Mouse (Mus musculus): ENCODE data around the gene Pnmt. TPM values are rescaled to one million over a fixed set of nuclear protein-coding genes. Genes with fewer than 3 reads are reported as not detected.

Gene Pnmt
- total and polyA plus RNA-seq, 3 experiments, result not detected

- H3K4me1 ChIP-seq (ENCODE audit: control insufficient read depth in 1 of 2, insufficient read depth in 2 of 2, low read length in 2 of 2), result no peaks in the 10 kb centered on the region
- no peak for DNase-seq (ENCODE audit: low read depth, low spot score)
- no peak overlapping the region for H3K9ac ChIP-seq (ENCODE audit: control insufficient read depth, low read depth, low read length, poor library complexity, severe bottlenecking)
- H3K4me3 ChIP-seq (ENCODE audit: control insufficient read depth in 1 of 2, insufficient read depth in 1 of 2, low read depth in 2 of 2, low read length in 2 of 2), result no peak overlapping the region
- TF ChIP-seq EP300 (IDR thresholded peaks at IDR 0.05; ENCODE audit: low read depth in 1 of 2, low read length in 2 of 2), result no peak
- no peak for TF ChIP-seq USF1 (IDR thresholded peaks at IDR 0.05; ENCODE audit: low read depth, low read length)
- TF ChIP-seq MYB (IDR thresholded peaks at IDR 0.05; ENCODE audit: low read depth, low read length), result no peak
- no peak for TF ChIP-seq BHLHE40 (IDR thresholded peaks at IDR 0.05; ENCODE audit: borderline replicate concordance, low read depth, low read length)
- no peak for TF ChIP-seq KAT2A (conservative IDR thresholded peaks at IDR 0.05; ENCODE audit: low read depth, low read length)
- no peak for TF ChIP-seq POLR2A (IDR thresholded peaks at IDR 0.05; ENCODE audit: control insufficient read depth in 1 of 2, insufficient read depth in 1 of 2, low read depth in 1 of 2, low read length in 2 of 2, poor library complexity in 1 of 2)
- no peak for TF ChIP-seq TBP (IDR thresholded peaks at IDR 0.05; ENCODE audit: low read depth, low read length)
- TF ChIP-seq GABPA (IDR thresholded peaks at IDR 0.05; ENCODE audit: low read depth, low read length), result no peak
- TF ChIP-seq ZC3H11A (IDR thresholded peaks at IDR 0.05; ENCODE audit: low read depth, low read length), result no peak
- no peak for TF ChIP-seq POLR2AphosphoS5 (IDR thresholded peaks at IDR 0.05; ENCODE audit: borderline replicate concordance, low read depth, low read length)
- TF ChIP-seq USF2 (IDR thresholded peaks at IDR 0.05; ENCODE audit: borderline replicate concordance in 1 of 2, insufficient read depth in 1 of 2, low read depth in 1 of 2, low read length in 2 of 2), result no peak
- TF ChIP-seq MAZ (IDR thresholded peaks at IDR 0.05; ENCODE audit: low read depth, low read length), result no peak
- no peak for TF ChIP-seq CTCF (IDR thresholded peaks at IDR 0.05 in 2 of 3, conservative IDR thresholded peaks at IDR 0.05 in 1 of 3; ENCODE audit: control insufficient read depth in 1 of 3, insufficient read depth in 1 of 3, low read depth in 2 of 3, low read length in 3 of 3, poor library complexity in 1 of 3, severe bottlenecking in 1 of 3)
- no peak for TF ChIP-seq ZKSCAN1 (IDR thresholded peaks at IDR 0.05; ENCODE audit: low read depth, low read length)
- TF ChIP-seq RAD21 (IDR thresholded peaks at IDR 0.05; ENCODE audit: low read depth, low read length), result no peak
- no peak for TF ChIP-seq SMC3 (IDR thresholded peaks at IDR 0.05; ENCODE audit: low read depth, low read length)
- TF ChIP-seq RCOR1 (IDR thresholded peaks at IDR 0.05; ENCODE audit: low read depth, low read length), result no peak
- no peaks in the 10 kb centered on the region for H3K79me2 ChIP-seq (ENCODE audit: control insufficient read depth, insufficient read depth, low read length, poor library complexity)
- H3K9me3 ChIP-seq (replicated peaks; ENCODE audit: insufficient read depth, low read length), result no peaks in the 10 kb centered on the region
- H3K27ac ChIP-seq (ENCODE audit: control insufficient read depth, low read depth, low read length), result no peak overlapping the region
- H3K36me3 ChIP-seq (ENCODE audit: control insufficient read depth in 1 of 2, insufficient read depth in 2 of 2, low read length in 2 of 2), result no peaks in the 10 kb centered on the region
- H3K27me3 ChIP-seq (ENCODE audit: control insufficient read depth in 1 of 2, insufficient read depth in 2 of 2, low read length in 2 of 2), result peaks cover 14 to 15% of the 10 kb centered on the region in 2 experiments
Observed at GRCm38 (mm10) chr11:98426592-98426991, 40.3 kb downstream of the Pnmt start.

DNA sequence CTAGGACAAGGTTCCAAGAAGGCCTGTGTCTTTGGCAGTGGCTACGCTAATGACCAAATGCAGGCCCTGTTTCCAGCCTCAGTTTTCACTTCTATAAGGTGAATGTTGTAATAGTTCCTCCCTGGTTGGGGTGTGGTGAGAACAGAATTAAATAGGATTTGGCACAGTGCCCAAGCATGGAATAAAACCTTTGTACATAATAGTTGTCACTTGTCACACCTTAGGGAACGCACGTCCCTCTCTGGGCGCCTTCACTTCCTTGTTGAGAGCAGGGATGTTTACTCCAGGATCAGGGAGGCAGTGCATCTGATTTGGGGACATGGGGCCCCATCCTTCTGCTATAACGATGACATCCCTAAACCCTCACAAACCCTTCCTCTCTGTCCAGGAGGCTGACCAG, 42.2 kb downstream of the Pnmt start:
- Histone ChIP-seq H3K9me3 (replicated peaks; ENCODE audit: insufficient read depth, low read length) (no peaks in the 10 kb centered on the region), H3K9ac (ENCODE audit: control insufficient read depth, low read depth, low read length, poor library complexity, severe bottlenecking) (no peak overlapping the region), H3K4me1 (ENCODE audit: control insufficient read depth in 1 of 2, insufficient read depth in 2 of 2, low read length in 2 of 2) (no peaks in the 10 kb centered on the region), H3K27me3 (ENCODE audit: control insufficient read depth in 1 of 2, insufficient read depth in 2 of 2, low read length in 2 of 2) (peaks cover 13 to 16% of the 10 kb centered on the region in 2 experiments), H3K79me2 (ENCODE audit: control insufficient read depth, insufficient read depth, low read length, poor library complexity) (no peaks in the 10 kb centered on the region), H3K4me3 (ENCODE audit: control insufficient read depth in 1 of 2, insufficient read depth in 1 of 2, low read depth in 2 of 2, low read length in 2 of 2) (no peak overlapping the region), H3K36me3 (ENCODE audit: control insufficient read depth in 1 of 2, insufficient read depth in 2 of 2, low read length in 2 of 2) (no peaks in the 10 kb centered on the region), H3K27ac (ENCODE audit: control insufficient read depth, low read depth, low read length) (no peak overlapping the region)
- no peak for DNase-seq (ENCODE audit: low read depth, low spot score)
- TF ChIP-seq NRF1 (IDR thresholded peaks at IDR 0.05; ENCODE audit: insufficient read depth, low read depth, low read length, poor library complexity, severe bottlenecking) (no peak), ZNF384 (IDR thresholded peaks at IDR 0.05; ENCODE audit: low read depth, low read length) (no peak), POLR2AphosphoS5 (IDR thresholded peaks at IDR 0.05; ENCODE audit: borderline replicate concordance, low read depth, low read length) (no peak), USF1 (IDR thresholded peaks at IDR 0.05; ENCODE audit: low read depth, low read length) (no peak), MXI1 (IDR thresholded peaks at IDR 0.05; ENCODE audit: low read depth, low read length) (no peak), CHD2 (IDR thresholded peaks at IDR 0.05; ENCODE audit: low read length) (no peak), ZKSCAN1 (IDR thresholded peaks at IDR 0.05; ENCODE audit: low read depth, low read length) (no peak), NELFE (IDR thresholded peaks at IDR 0.05; ENCODE audit: low read depth, low read length) (no peak), BHLHE40 (IDR thresholded peaks at IDR 0.05; ENCODE audit: borderline replicate concordance, low read depth, low read length) (no peak), MYB (IDR thresholded peaks at IDR 0.05; ENCODE audit: low read depth, low read length) (no peak), SMC3 (IDR thresholded peaks at IDR 0.05; ENCODE audit: low read depth, low read length) (no peak), POLR2A (IDR thresholded peaks at IDR 0.05; ENCODE audit: control insufficient read depth in 1 of 2, insufficient read depth in 1 of 2, low read depth in 1 of 2, low read length in 2 of 2, poor library complexity in 1 of 2) (no peak), CHD1 (IDR thresholded peaks at IDR 0.05; ENCODE audit: low read depth, low read length) (no peak), HCFC1 (IDR thresholded peaks at IDR 0.05; ENCODE audit: low read depth, low read length) (no peak), E2F4 (IDR thresholded peaks at IDR 0.05; ENCODE audit: borderline replicate concordance, low read depth, low read length) (no peak)

All from MEL (cell line).